Mouse (Mus musculus) forebrain, embryonic 12.5 days (tissue): ENCODE data around the gene Zyg11a. TPM values are rescaled to one million over a fixed set of nuclear protein-coding genes. Genes with fewer than 3 reads are reported as not detected.
"Not testable (repeated sequence)": the region's sequence is repeated elsewhere in the genome, so short reads cannot be mapped to it uniquely, and the experiment has no call there.

Experiments used
- ATAC-seq: fragments of 200-750 bp; cut with Nextera tagmentation; 2 replicates; pipeline ENCODE4 v1.8.0; 2017; ENCODE audit warnings: moderate TSS enrichment; ENCODE audit not compliant: low FRiP score
- H3K27ac ChIP-seq: fragments of 300-500 bp; sonication (generic); 2 replicates; pipeline ENCODE4 v1.5.1; 2016; ENCODE audit warnings: mild to moderate bottlenecking
- H3K27me3 ChIP-seq: fragments of 300-500 bp; sonication (generic); 2 replicates; pipeline ENCODE4 v1.6.1; 2016; ENCODE audit warnings: mild to moderate bottlenecking
- H3K36me3 ChIP-seq: fragments of 300-500 bp; sonication (generic); replicated peaks from 2 replicates; pipeline ENCODE4 v1.6.1; 2016; ENCODE audit warnings: mild to moderate bottlenecking
- H3K4me1 ChIP-seq: fragments of 300-500 bp; sonication (generic); 2 replicates; pipeline ENCODE4 v1.6.1; 2016
- H3K4me2 ChIP-seq: fragments of 300-500 bp; sonication (generic); 2 replicates; pipeline ENCODE4 v1.6.1; 2016; ENCODE audit warnings: mild to moderate bottlenecking, moderate library complexity
- H3K4me3 ChIP-seq: fragments of 300-500 bp; sonication (generic); replicated peaks from 2 replicates; pipeline ENCODE4 v1.5.1; 2016; ENCODE audit warnings: mild to moderate bottlenecking
- H3K9ac ChIP-seq: fragments of 300-500 bp; sonication (generic); 2 replicates; pipeline ENCODE4 v1.6.1; 2016; ENCODE audit warnings: mild to moderate bottlenecking
- H3K9me3 ChIP-seq: fragments of 300-500 bp; sonication (generic); 2 replicates; pipeline ENCODE4 v1.6.1; 2016
- WGBS: fragments of 180-500 bp; shearing (Covaris S2); methylation state at CpG from one replicate; pipeline ENCODE4 v1.1.7; 2016; 5-methylcytosine and 5-hydroxymethylcytosine counted together
- polyA plus RNA-seq: library from polyadenylated mRNA; unstranded; fragments of >200 nt; fragmentation: Nextera tagmentation; extraction: Ambion mirVana; gene quantifications from 2 replicates; pipeline ENCODE4 v1.2.1, GENCODE M21; 2016

Gene Zyg11a
- polyA plus RNA-seq, 1 experiment from 2014 or later, result not detected

- no peak overlapping the region for H3K9ac ChIP-seq
- H3K27ac ChIP-seq, result no peak overlapping the region
- WGBS, result 76% methylated on average over 6 of the region's 6 CpGs
- no peaks in the 10 kb centered on the region for H3K9me3 ChIP-seq
- ATAC-seq, result no peak
- H3K36me3 ChIP-seq, result no peaks in the 10 kb centered on the region
- no peaks in the 10 kb centered on the region for H3K27me3 ChIP-seq
- H3K4me3 ChIP-seq, result no peak overlapping the region
- H3K4me1 ChIP-seq, result no peaks in the 10 kb centered on the region
- H3K4me2 ChIP-seq, result no peak overlapping the region
Measured at GRCm38 (mm10) chr4:108196277-108196855, 21.5 kb downstream of the Zyg11a start.

GRCm38 (mm10) chr4:108192821-108193323 is 25.0 kb downstream of the Zyg11a start:
- H3K4me3 ChIP-seq, result no peak overlapping the region
- 81% methylated on average over 2 of the region's 2 CpGs for WGBS
- no peak overlapping the region for H3K27ac ChIP-seq
- no peaks in the 10 kb centered on the region for H3K9me3 ChIP-seq
- H3K4me1 ChIP-seq, result no peaks in the 10 kb centered on the region
- H3K4me2 ChIP-seq, result no peak overlapping the region
- no peak for ATAC-seq
- H3K9ac ChIP-seq, result no peak overlapping the region
- H3K36me3 ChIP-seq, result no peaks in the 10 kb centered on the region
- H3K27me3 ChIP-seq, result no peaks in the 10 kb centered on the region

GRCm38 (mm10) chr4:108182278-108182677 is 35.6 kb downstream of the Zyg11a start:
- WGBS, result 48% methylated on average over 1 of the region's 1 CpGs
- no peaks in the 10 kb centered on the region for H3K4me1 ChIP-seq
- H3K4me3 ChIP-seq, result no peak overlapping the region
- no peak overlapping the region for H3K27ac ChIP-seq
- H3K36me3 ChIP-seq, result no peaks in the 10 kb centered on the region
- no peak overlapping the region for H3K9ac ChIP-seq
- no peaks in the 10 kb centered on the region for H3K27me3 ChIP-seq
- H3K9me3 ChIP-seq, result no peaks in the 10 kb centered on the region
- ATAC-seq, result no peak
- H3K4me2 ChIP-seq, result no peak overlapping the region

GRCm38 (mm10) chr4:108168056-108168455 is 49.8 kb downstream of the Zyg11a start:
- no peak overlapping the region for H3K27ac ChIP-seq
- no peak overlapping the region for H3K9ac ChIP-seq
- H3K4me1 ChIP-seq, result peaks cover 11% of the 10 kb centered on the region
- peaks cover 19% of the 10 kb centered on the region for H3K27me3 ChIP-seq
- H3K4me3 ChIP-seq, result no peak overlapping the region
- H3K36me3 ChIP-seq, result no peaks in the 10 kb centered on the region
- no peaks in the 10 kb centered on the region for H3K9me3 ChIP-seq
- 80% methylated on average over 6 of the region's 6 CpGs for WGBS
- ATAC-seq, result no peak
- H3K4me2 ChIP-seq, result no peak overlapping the region

GRCm38 (mm10) chr4:108166874-108167273 is 51.0 kb downstream of the Zyg11a start:
- no peak overlapping the region for H3K9ac ChIP-seq
- peaks cover 19% of the 10 kb centered on the region for H3K27me3 ChIP-seq
- H3K36me3 ChIP-seq, result no peaks in the 10 kb centered on the region
- H3K4me3 ChIP-seq, result no peak overlapping the region
- ATAC-seq, result no peak
- no peak overlapping the region for H3K4me2 ChIP-seq
- 90% methylated on average over 4 of the region's 4 CpGs for WGBS
- peaks cover 11% of the 10 kb centered on the region for H3K4me1 ChIP-seq
- H3K27ac ChIP-seq, result no peak overlapping the region
- no peaks in the 10 kb centered on the region for H3K9me3 ChIP-seq

- Histone ChIP-seq H3K4me1 (peaks cover 11% of the 10 kb centered on the region), H3K4me2 (peak within 1 kb of the TSS; percentile 96), H3K9ac (peak within 1 kb of the TSS; percentile 69), H3K27me3 (peaks cover 19% of the 10 kb centered on the region), H3K27ac (no peak within 1 kb of the TSS), H3K9me3 (no peaks in the 10 kb centered on the region), H3K4me3 (peak within 1 kb of the TSS; percentile 58), H3K36me3 (no peaks in the 10 kb centered on the region)
- WGBS, result under 1% methylated on average over 43 of the region's 43 CpGs
- peak; percentile 53; the same call in 1 of the 2 replicates for ATAC-seq
Measured at GRCm38 (mm10) chr4:108165152-108165895, 52.5 kb downstream of the Zyg11a start, which contains the start of gene Echdc2. TSS of gene Echdc2 (plus strand) at chr4:108165437.

GRCm38 (mm10) chr4:108163291-108163690 is 54.6 kb downstream of the Zyg11a start:
- H3K4me1 ChIP-seq, result peaks cover 11% of the 10 kb centered on the region
- no peak for ATAC-seq
- H3K9ac ChIP-seq, result no peak overlapping the region
- H3K36me3 ChIP-seq, result no peaks in the 10 kb centered on the region
- no peak overlapping the region for H3K27ac ChIP-seq
- WGBS, result 90% methylated on average over 3 of the region's 3 CpGs
- H3K4me2 ChIP-seq, result no peak overlapping the region
- H3K9me3 ChIP-seq, result no peaks in the 10 kb centered on the region
- peaks cover 19% of the 10 kb centered on the region for H3K27me3 ChIP-seq
- no peak overlapping the region for H3K4me3 ChIP-seq

GRCm38 (mm10) chr4:108161936-108162335 is 55.9 kb downstream of the Zyg11a start:
- Histone ChIP-seq H3K9ac (no peak overlapping the region), H3K9me3 (no peaks in the 10 kb centered on the region), H3K36me3 (no peaks in the 10 kb centered on the region), H3K27me3 (peaks cover 19% of the 10 kb centered on the region), H3K4me3 (no peak overlapping the region), H3K4me1 (peaks cover 11% of the 10 kb centered on the region), H3K27ac (no peak overlapping the region), H3K4me2 (no peak overlapping the region)
- ATAC-seq, result no peak
- 89% methylated on average over 8 of the region's 8 CpGs for WGBS

- not testable (repeated sequence) for H3K4me1 ChIP-seq, H3K9ac ChIP-seq, H3K4me3 ChIP-seq, H3K36me3 ChIP-seq, H3K4me2 ChIP-seq, H3K27ac ChIP-seq, ATAC-seq, H3K9me3 ChIP-seq, H3K27me3 ChIP-seq
- WGBS, result 75% methylated on average over 1 of the region's 1 CpGs
Measured at GRCm38 (mm10) chr4:108155141-108155540, 62.7 kb downstream of the Zyg11a start.

GRCm38 (mm10) chr4:108145554-108145953 is 72.3 kb downstream of the Zyg11a start:
- not testable (repeated sequence) for ATAC-seq, H3K27ac ChIP-seq, H3K36me3 ChIP-seq, H3K9ac ChIP-seq, H3K4me2 ChIP-seq, H3K9me3 ChIP-seq, H3K4me3 ChIP-seq, H3K27me3 ChIP-seq, H3K4me1 ChIP-seq
- WGBS, result 36% methylated on average over 3 of the region's 3 CpGs

GRCm38 (mm10) chr4:108144880-108145279 is 73.0 kb downstream of the Zyg11a start, which contains the start of gene Scp2:
TSS of gene Scp2 (minus strand) at chr4:108144998.
- Histone ChIP-seq H3K9me3 (no peaks in the 10 kb centered on the region), H3K27ac (no peak within 1 kb of the TSS), H3K9ac (no peak within 1 kb of the TSS), H3K4me1 (no peaks in the 10 kb centered on the region), H3K27me3 (no peaks in the 10 kb centered on the region), H3K36me3 (no peaks in the 10 kb centered on the region), H3K4me3 (no peak within 1 kb of the TSS), H3K4me2 (no peak within 1 kb of the TSS)
- WGBS, result 92% methylated on average over 1 of the region's 1 CpGs
- no peak for ATAC-seq

GRCm38 (mm10) chr4:108143778-108144177 is 74.1 kb downstream of the Zyg11a start:
- no peak for ATAC-seq
- no peak overlapping the region for H3K9ac ChIP-seq
- no peaks in the 10 kb centered on the region for H3K36me3 ChIP-seq
- H3K27me3 ChIP-seq, result no peaks in the 10 kb centered on the region
- no peaks in the 10 kb centered on the region for H3K9me3 ChIP-seq
- H3K4me3 ChIP-seq, result no peak overlapping the region
- H3K27ac ChIP-seq, result no peak overlapping the region
- no peak overlapping the region for H3K4me2 ChIP-seq
- H3K4me1 ChIP-seq, result no peaks in the 10 kb centered on the region

GRCm38 (mm10) chr4:108143178-108143577 is 74.7 kb downstream of the Zyg11a start:
- ATAC-seq, result not testable (repeated sequence)

More at GRCm38 (mm10) chr4:108143178-108143577, 74.7 kb downstream of the Zyg11a start:
- not testable (repeated sequence) for H3K27me3 ChIP-seq, H3K27ac ChIP-seq, H3K4me2 ChIP-seq, H3K4me1 ChIP-seq, H3K9ac ChIP-seq, H3K36me3 ChIP-seq, H3K4me3 ChIP-seq, H3K9me3 ChIP-seq
- WGBS, result 94% methylated on average over 2 of the region's 2 CpGs
